Mouse (Mus musculus) midbrain, embryonic 10.5 days (tissue): Measurements from ENCODE around the gene Clcnkb. TPM values are rescaled to one million over a fixed set of nuclear protein-coding genes. Genes with fewer than 3 reads are reported as not detected.

ENCODE experiments used
- DNase-seq: peaks from one replicate; pipeline ENCODE4 v3.0.0-alpha.2; 2017; ENCODE audit warnings: low spot score
- H3K27ac ChIP-seq: fragments of 300-500 bp; sonication (generic); replicated peaks from 2 replicates; pipeline ENCODE4 v1.5.1; 2016; ENCODE audit warnings: mild to moderate bottlenecking
- H3K27me3 ChIP-seq: fragments of 300-500 bp; sonication (generic); 2 replicates; pipeline ENCODE4 v1.6.1; 2016; ENCODE audit warnings: low read depth, mild to moderate bottlenecking; ENCODE audit not compliant: poor library complexity, severe bottlenecking
- H3K36me3 ChIP-seq: fragments of 300-500 bp; sonication (generic); 2 replicates; pipeline ENCODE4 v1.6.1; 2016; ENCODE audit warnings: mild to moderate bottlenecking, moderate library complexity
- H3K4me1 ChIP-seq: fragments of 300-500 bp; sonication (generic); 2 replicates; pipeline ENCODE4 v1.6.1; 2016
- H3K4me3 ChIP-seq: fragments of 300-500 bp; sonication (generic); 2 replicates; pipeline ENCODE4 v1.5.1; 2016; ENCODE audit warnings: mild to moderate bottlenecking, moderate library complexity
- H3K9me3 ChIP-seq: fragments of 300-500 bp; sonication (generic); replicated peaks from 2 replicates; pipeline ENCODE4 v1.6.1; 2016; ENCODE audit warnings: mild to moderate bottlenecking
- WGBS: fragments of 180-500 bp; shearing (Covaris S2); methylation state at CpG from one replicate; pipeline ENCODE4 v1.1.7; 2016; 5-methylcytosine and 5-hydroxymethylcytosine counted together
- polyA plus RNA-seq: library from polyadenylated mRNA; unstranded; fragments of >200 nt; fragmentation: Nextera tagmentation; extraction: Ambion mirVana; gene quantifications from 2 replicates; pipeline ENCODE4 v1.2.1, GENCODE M21; 2016

The Clcnkb gene
- polyA plus RNA-seq, 1 experiment from 2014 or later, result not detected

- DNase-seq, result no peak
- Histone ChIP-seq H3K27me3 (no peaks in the 10 kb centered on the region), H3K9me3 (no peaks in the 10 kb centered on the region), H3K4me1 (0 out of 2 replicates have a peak, but pooled peaks cover 4% of the 10 kb centered on the region), H3K4me3 (no peak overlapping the region), H3K27ac (no peak overlapping the region), H3K36me3 (peaks cover 97% of the 10 kb centered on the region)
- 94% methylated on average over 9 of the region's 9 CpGs for WGBS
Measured at GRCm38 (mm10) chr4:141451916-141452450, 36.2 kb upstream of the Clcnkb start.

DNA sequence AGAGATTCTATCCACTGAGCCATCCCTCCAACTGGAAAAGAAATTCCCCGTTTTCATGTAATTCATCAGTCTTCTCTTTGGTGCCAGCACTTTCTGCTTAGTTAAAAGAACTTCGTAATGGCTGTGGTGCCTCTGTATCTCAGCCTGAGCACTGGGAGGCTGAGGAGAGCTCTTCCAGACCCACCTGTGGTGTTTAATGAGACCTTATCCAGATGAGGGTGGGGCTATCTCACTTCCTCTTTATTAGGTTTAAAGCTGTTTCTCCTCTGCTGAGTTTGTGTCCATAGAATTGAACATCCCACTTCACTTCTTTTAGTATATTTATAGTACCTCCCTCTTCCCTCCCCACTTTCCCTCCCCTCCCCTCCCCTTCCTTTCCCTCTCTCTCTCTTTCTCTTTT lies 35.4 kb upstream of the Clcnkb start:
- 85% methylated on average over 2 of the region's 2 CpGs for WGBS
- Histone ChIP-seq H3K36me3 (peaks cover 99% of the 10 kb centered on the region), H3K4me1 (peaks cover 8% of the 10 kb centered on the region), H3K27me3 (no peaks in the 10 kb centered on the region), H3K4me3 (no peak overlapping the region), H3K9me3 (no peaks in the 10 kb centered on the region), H3K27ac (no peak overlapping the region)
- DNase-seq, result no peak

- WGBS, result 81% methylated on average over 7 of the region's 7 CpGs
- Histone ChIP-seq H3K9me3 (no peaks in the 10 kb centered on the region), H3K4me1 (peaks cover 25% of the 10 kb centered on the region), H3K36me3 (peaks cover 51% of the 10 kb centered on the region), H3K4me3 (0 out of 2 replicates have a peak overlapping the region, but pooled peaks have one; percentile 97), H3K27ac (no peak overlapping the region), H3K27me3 (no peaks in the 10 kb centered on the region)
- DNase-seq, result no peak
Measured at GRCm38 (mm10) chr4:141446211-141446610, 30.4 kb upstream of the Clcnkb start.

DNA sequence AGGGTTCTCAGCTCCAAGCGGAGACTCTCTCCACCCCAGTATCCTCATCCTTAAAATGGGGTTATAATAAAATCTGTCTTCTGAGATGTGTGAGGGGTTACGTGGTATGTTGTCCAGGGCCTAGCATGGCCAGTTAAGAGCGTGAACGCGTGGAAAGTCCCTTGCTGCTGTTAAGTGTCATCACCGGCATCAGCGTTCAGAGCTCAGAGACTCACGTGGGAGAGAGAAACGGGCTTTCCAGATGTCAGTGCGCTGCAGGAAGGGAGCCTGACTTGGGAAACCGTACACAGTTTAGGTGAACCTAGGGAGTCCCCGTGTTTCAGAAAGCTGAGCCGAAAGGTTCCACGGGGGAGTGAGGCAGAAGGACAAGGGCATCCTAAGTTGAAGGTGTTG lies 29.5 kb upstream of the Clcnkb start:
- 23% methylated on average over 14 of the region's 14 CpGs for WGBS
- no peak for DNase-seq
- peaks cover 42% of the 10 kb centered on the region for H3K36me3 ChIP-seq
- peaks cover 27% of the 10 kb centered on the region for H3K4me1 ChIP-seq
- H3K27ac ChIP-seq, result peak overlapping the region; percentile 96
- H3K9me3 ChIP-seq, result no peaks in the 10 kb centered on the region
- H3K4me3 ChIP-seq, result peak overlapping the region; percentile 97
- H3K27me3 ChIP-seq, result no peaks in the 10 kb centered on the region

GRCm38 (mm10) chr4:141444451-141445327 lies 28.9 kb upstream of the Clcnkb start, which contains the start of gene Zbtb17:
Gene Zbtb17, plus strand, starts transcription at chr4:141444654.
- peak; percentile 91 for DNase-seq
- Histone ChIP-seq H3K9me3 (no peaks in the 10 kb centered on the region), H3K4me1 (peaks cover 27% of the 10 kb centered on the region), H3K4me3 (peak within 1 kb of the TSS; percentile 97), H3K36me3 (peaks cover 36% of the 10 kb centered on the region), H3K27me3 (no peaks in the 10 kb centered on the region), H3K27ac (peak within 1 kb of the TSS; percentile 96)
- under 1% methylated on average over 98 of the region's 102 CpGs for WGBS

GRCm38 (mm10) chr4:141443641-141444429 lies 28.0 kb upstream of the Clcnkb start:
- WGBS, result 46% methylated on average over 11 of the region's 11 CpGs
- Histone ChIP-seq H3K27ac (peak overlapping the region; percentile 96), H3K27me3 (no peaks in the 10 kb centered on the region), H3K36me3 (peaks cover 28% of the 10 kb centered on the region), H3K4me3 (peak overlapping the region; percentile 97), H3K9me3 (no peaks in the 10 kb centered on the region), H3K4me1 (peaks cover 27% of the 10 kb centered on the region)
- no peak for DNase-seq

DNA sequence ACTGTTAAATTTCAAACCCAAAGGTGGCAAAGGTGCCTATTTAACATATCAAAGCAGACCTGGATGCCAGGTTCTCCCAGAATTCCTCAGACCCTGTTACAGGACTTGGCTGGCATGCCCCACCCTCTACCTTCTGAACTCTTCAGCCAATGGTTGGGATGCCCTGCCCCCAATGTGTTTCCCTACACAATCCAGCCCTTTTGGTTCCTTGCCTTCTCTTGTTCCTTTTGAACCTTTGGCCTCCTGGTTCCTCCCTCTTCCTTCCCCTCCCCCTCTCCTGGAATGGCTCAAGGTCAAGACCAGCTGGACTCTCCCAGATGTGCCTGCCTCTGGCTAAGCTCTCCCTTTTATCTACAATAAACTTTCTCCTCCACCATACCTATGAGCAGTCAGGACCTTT lies 25.1 kb upstream of the Clcnkb start:
- H3K36me3 ChIP-seq, result no peaks in the 10 kb centered on the region
- no peak overlapping the region for H3K4me3 ChIP-seq
- H3K9me3 ChIP-seq, result no peaks in the 10 kb centered on the region
- DNase-seq, result no peak
- peaks cover 20% of the 10 kb centered on the region for H3K4me1 ChIP-seq
- H3K27ac ChIP-seq, result no peak overlapping the region
- no peaks in the 10 kb centered on the region for H3K27me3 ChIP-seq

DNA sequence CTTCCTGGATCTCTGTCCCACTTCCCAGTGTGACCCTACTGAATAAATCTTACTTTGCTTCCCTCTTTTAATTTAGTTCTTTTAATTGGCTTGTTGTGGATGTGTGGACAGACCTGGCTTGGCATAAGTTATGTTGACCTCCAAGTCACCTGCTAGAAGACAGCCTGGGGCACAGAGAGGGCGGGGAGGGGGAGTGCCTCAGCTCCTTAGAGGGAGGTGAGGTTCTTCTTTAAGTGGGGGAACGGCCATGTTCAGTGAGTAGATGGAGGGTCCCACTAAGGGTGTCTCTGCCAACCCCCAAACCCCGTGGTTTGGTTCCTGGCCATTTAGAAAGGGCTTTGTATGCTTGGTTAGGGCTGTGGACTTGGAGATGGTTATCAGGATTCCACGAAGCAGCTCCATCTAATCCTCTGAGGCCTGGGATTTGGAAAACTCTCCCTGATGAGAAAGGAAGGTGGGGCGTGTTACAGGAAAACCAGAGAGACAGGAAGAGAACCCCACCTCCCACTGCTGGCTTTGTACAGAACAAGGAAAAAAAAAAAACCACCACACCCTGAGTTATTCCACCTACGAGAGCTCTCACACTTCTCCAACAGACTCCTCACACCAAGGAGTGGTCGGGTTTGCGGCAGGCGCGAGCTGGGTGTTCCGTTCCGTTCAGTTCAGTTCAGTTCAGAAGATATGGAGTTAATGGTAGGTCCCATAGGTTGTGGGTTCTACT lies 23.4 kb upstream of the Clcnkb start:
- Histone ChIP-seq H3K9me3 (no peaks in the 10 kb centered on the region), H3K4me1 (peaks cover 10% of the 10 kb centered on the region), H3K27me3 (no peaks in the 10 kb centered on the region), H3K4me3 (no peak overlapping the region), H3K36me3 (no peaks in the 10 kb centered on the region), H3K27ac (no peak overlapping the region)
- 85% methylated on average over 12 of the region's 12 CpGs for WGBS
- DNase-seq, result no peak

DNA sequence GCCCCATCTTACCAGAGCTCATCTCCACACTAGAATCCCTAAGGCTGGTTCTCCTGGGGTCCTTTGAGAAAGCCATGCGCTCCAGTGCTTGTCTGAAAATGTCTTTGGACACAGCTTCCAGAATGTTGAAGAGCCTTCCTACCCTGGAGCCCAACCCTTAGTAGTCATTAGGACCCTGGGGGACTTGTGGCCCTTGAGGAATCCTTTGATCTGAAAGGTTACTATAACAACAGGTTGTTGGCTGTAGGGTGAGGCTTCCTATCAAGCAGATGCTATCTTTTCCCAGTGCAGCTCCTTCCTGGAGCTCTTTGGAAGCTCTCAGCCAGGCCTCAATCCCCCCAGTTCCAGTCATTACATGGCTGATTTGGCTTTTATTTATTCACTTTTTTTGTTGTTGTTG lies 20.2 kb upstream of the Clcnkb start, which contains the start of gene Srarp:
TSS of gene Srarp (minus strand) at position 132 of the 400 bp plus-strand sequence.
- Histone ChIP-seq H3K9me3 (no peaks in the 10 kb centered on the region), H3K4me1 (0 out of 2 replicates have a peak, but pooled peaks cover 3% of the 10 kb centered on the region)
- WGBS, result 94% methylated on average over 1 of the region's 1 CpGs

GRCm38 (mm10) chr4:141433191-141433590 lies 17.4 kb upstream of the Clcnkb start:
- DNase-seq, result no peak
- WGBS, result 85% methylated on average over 18 of the region's 18 CpGs
- no peaks in the 10 kb centered on the region for H3K4me1 ChIP-seq
- no peaks in the 10 kb centered on the region for H3K36me3 ChIP-seq
- no peak overlapping the region for H3K27ac ChIP-seq
- no peaks in the 10 kb centered on the region for H3K9me3 ChIP-seq
- H3K27me3 ChIP-seq, result 0 out of 2 replicates have a peak, but pooled peaks cover 2% of the 10 kb centered on the region
- no peak overlapping the region for H3K4me3 ChIP-seq

More for the DNA sequence above, 20.2 kb upstream of the Clcnkb start, which contains the start of gene Srarp:
- no peak for DNase-seq
- Histone ChIP-seq H3K36me3 (no peaks in the 10 kb centered on the region), H3K27ac (no peak within 1 kb of the TSS), H3K27me3 (no peaks in the 10 kb centered on the region), H3K4me3 (no peak within 1 kb of the TSS)

GRCm38 (mm10) chr4:141432666-141433065 lies 16.9 kb upstream of the Clcnkb start:
- no peaks in the 10 kb centered on the region for H3K36me3 ChIP-seq
- 76% methylated on average over 14 of the region's 14 CpGs for WGBS
- H3K4me1 ChIP-seq, result no peaks in the 10 kb centered on the region
- H3K9me3 ChIP-seq, result no peaks in the 10 kb centered on the region
- H3K27me3 ChIP-seq, result peaks cover 8% of the 10 kb centered on the region
- no peak overlapping the region for H3K4me3 ChIP-seq
- H3K27ac ChIP-seq, result no peak overlapping the region
- no peak for DNase-seq

DNA sequence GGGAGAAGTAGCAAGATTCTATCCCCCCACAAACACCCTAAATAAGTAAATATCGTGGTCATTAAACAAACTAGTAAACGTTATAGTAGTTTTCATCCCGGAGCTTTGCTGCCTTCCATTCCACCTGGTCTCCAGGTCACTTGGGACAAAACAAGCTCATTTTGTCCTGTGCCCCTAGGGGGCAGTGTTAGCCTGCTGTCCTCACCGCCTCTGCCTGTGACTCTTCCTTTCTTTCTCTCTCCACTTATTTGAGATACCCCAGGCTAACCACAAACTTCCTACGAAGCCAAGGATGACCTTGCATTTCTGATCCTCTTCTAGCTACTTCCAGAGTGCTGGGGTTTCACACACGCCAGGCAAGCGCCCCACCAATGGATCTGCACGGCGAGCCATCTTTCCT lies 15.2 kb upstream of the Clcnkb start:
- Histone ChIP-seq H3K27me3 (peaks cover 24% of the 10 kb centered on the region), H3K4me1 (peaks cover 6% of the 10 kb centered on the region), H3K27ac (no peak overlapping the region), H3K9me3 (no peaks in the 10 kb centered on the region), H3K4me3 (no peak overlapping the region), H3K36me3 (no peaks in the 10 kb centered on the region)
- WGBS, result 49% methylated on average over 9 of the region's 9 CpGs
- peak; percentile 62 for DNase-seq
